Mouse (Mus musculus) E14TG2a.4 (cell line): Measurements from ENCODE around the gene Zkscan1.

Source experiments
- CTCF ChIP-seq: conservative IDR thresholded peaks from 2 replicates; pipeline ENCODE4 v1.5.1; 2014; ENCODE audit warnings: low read length
- NANOG ChIP-seq: IDR thresholded peaks from 2 replicates; pipeline ENCODE4 v1.6.1; 2014; ENCODE audit warnings: borderline replicate concordance, low read length, mixed read lengths

- TF ChIP-seq CTCF: no peak
- TF ChIP-seq NANOG: no peak
Measured at GRCm38 (mm10) chr5:138081446-138081845, 3.4 kb upstream of the Zkscan1 start.
